Mouse (Mus musculus) left cerebral cortex, adult 2 months (tissue): Measurements from ENCODE around the gene Msh5. TPM values are rescaled to one million over a fixed set of nuclear protein-coding genes. Genes with fewer than 3 reads are reported as not detected.
"Not testable (repeated sequence)": the region's sequence is repeated elsewhere in the genome, so short reads cannot be mapped to it uniquely, and the experiment has no call there.

Source experiments
- DNase-seq, 2 experiments: peaks; one replicate each; pipeline ENCODE4 v3.0.0; 2021 to 2022; ENCODE audit warnings: low spot score in 2 of 2, mixed read lengths in 1 of 2; ENCODE audit errors: extremely low spot score in 1 of 2
- H3K27ac ChIP-seq: fragments of 200-600 bp; 2 replicates; pipeline ENCODE4 v1.8.1; 2022
- H3K4me3 ChIP-seq: fragments of 200-600 bp; 2 replicates; pipeline ENCODE4 v1.8.1; 2022
- CTCF ChIP-seq: fragments of 200-600 bp; IDR thresholded peaks from 2 replicates; pipeline ENCODE4 v1.8.1; 2022; ENCODE audit warnings: antibody characterized with exemption, mild to moderate bottlenecking, moderate library complexity
- intact Hi-C: fragments of 180-260 bp; cut with DNase I; formaldehyde crosslinking; loops from one replicate; pipeline ENCODE4 v1.15.1; 2025
- total RNA-seq, 2 experiments: library from RNA; stranded (reverse); gene quantifications; 2 replicates each; pipeline ENCODE4 v1.2.3; 2021

The Msh5 gene
- total RNA-seq, 2 experiments from 2014 or later: 0.27 to 0.56 TPM

- DNase-seq: no peak
- Histone ChIP-seq H3K27ac (no peak overlapping the region), H3K4me3 (no peak overlapping the region)
- TF ChIP-seq CTCF: no peak
- intact Hi-C loops: no loop called here
These were observed 7.2 kb downstream of the Msh5 start for GRCm38 (mm10) chr17:35039121-35039873.

DNA sequence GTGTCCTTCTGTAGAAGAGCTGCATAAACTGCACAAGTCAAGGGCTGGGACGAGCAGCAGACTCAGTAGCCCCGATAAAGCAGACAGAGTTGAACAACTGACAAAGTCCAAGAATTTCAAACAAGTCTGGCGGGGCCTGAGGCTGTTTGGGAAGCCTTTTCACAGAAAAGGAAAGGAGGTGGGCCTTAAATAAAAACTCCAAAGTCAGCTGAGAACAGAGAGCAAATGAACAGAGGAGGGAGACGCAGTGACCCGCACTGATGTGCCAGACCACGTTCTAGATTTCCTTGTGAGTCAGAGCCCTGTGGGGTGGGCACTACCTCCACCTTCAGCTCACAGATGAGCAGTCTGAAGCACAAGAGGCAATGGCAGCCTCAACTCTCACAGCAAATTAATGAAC, 11.6 kb downstream of the Msh5 start:
- no peak for TF ChIP-seq CTCF
- H3K27ac ChIP-seq: no peak overlapping the region
- no peak overlapping the region for H3K4me3 ChIP-seq
- no peak for DNase-seq
- intact Hi-C loops: no loop called here

DNA sequence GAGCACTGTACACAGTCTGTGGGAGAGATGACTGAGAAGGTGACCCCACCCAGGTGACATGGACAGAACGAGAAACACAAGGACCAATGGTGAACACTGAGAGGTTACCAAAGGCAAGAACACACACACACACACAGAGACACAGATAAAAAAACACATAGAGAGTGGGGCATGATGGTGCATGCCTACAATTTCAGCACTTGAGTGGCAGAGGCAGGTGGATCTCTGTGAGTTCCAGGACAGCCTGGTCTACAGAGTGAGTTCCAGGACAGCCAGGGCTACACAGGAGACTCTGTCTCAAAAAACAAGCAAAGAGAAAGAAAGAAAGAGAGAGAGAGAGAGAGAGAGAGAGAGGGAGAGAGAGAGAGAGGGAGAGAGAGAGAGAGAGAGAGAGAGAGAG, 12.8 kb downstream of the Msh5 start:
- H3K4me3 ChIP-seq, H3K27ac ChIP-seq, intact Hi-C loops, DNase-seq: not testable (repeated sequence)

DNA sequence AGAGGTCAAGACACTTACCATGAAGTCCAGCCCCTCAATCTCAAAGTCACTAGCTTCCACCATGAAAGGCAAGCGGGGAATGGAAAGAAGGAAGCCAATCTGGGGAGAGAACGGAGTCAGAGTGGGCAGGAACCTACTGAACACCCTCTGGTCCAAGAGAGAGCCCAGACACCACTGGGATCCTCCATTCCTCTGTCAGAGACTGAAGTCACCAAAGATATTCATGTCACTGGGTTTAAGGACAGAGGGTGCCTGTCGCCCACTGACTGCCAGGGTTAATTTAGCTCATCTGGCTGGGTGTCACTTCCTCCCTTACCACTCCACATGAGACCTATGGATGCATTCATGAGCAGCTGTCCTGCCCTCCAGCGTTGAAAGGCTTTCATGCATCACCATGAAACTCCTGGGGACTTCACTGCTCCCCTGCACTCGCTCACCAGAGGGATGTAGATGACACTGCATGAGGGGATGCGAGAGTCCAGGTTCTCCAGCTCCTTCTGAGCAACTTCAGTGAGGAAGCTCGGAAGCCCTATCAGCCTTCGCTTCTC, 14.1 kb downstream of the Msh5 start:
- Histone ChIP-seq H3K27ac (no peak overlapping the region), H3K4me3 (no peak overlapping the region)
- no peak for DNase-seq
- TF ChIP-seq CTCF: no peak
- intact Hi-C loops: no loop called here

DNA sequence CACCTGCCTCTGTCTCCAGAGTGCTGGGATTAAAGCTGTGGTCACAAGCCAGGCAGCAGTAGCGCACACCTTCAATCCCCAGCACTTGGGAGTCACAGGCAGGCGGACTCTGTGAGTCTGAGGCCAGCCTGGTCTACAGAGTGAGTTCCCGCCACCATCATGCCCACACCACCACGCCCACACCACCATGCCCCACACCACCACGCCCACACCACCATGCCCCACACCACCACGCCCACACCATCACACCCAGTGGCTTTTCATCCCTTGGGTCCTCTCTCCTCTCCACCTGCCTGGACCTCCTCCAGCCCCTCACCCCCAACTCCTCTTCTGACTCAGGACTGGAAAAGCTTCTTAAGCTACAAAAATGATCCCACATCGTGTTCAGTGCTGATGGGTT, 14.7 kb downstream of the Msh5 start:
- DNase-seq: no peak
- Histone ChIP-seq H3K4me3 (no peak overlapping the region), H3K27ac (no peak overlapping the region)
- TF ChIP-seq CTCF: no peak
- intact Hi-C loops: no loop called here

DNA sequence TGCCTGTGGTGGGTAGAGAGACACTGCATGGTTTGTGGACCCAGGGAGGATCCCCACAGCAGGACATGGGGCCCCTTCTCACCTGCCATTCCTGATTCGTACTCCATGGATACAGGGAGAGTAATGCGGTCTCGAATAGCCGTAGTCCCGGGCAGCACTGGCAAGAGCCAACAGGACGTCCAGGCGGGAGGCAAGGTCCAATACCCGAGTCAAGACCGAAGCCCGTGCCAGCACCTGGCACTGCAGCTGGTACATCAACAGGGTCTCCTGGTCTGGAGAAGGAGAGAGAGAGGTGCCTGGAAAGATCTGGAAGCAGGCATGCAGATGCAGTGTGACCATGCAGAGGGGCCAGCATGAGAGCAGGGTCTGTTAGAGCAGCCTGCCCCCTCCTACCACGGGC, 15.3 kb downstream of the Msh5 start:
- no peak overlapping the region for H3K27ac ChIP-seq
- DNase-seq: no peak
- H3K4me3 ChIP-seq: no peak overlapping the region
- intact Hi-C loops: no loop called here
- TF ChIP-seq CTCF: no peak

GRCm38 (mm10) chr17:35029691-35030532, 16.6 kb downstream of the Msh5 start:
- no peak overlapping the region for H3K27ac ChIP-seq
- peak; percentile 51 for TF ChIP-seq CTCF
- H3K4me3 ChIP-seq: no peak overlapping the region
- no peak for DNase-seq
- intact Hi-C loops: loop anchor here (10.0 kb wide), 1 partner anchor 205 kb away; the partner anchor contains the start of genes Atp6v1g2 and Nfkbil1

DNA sequence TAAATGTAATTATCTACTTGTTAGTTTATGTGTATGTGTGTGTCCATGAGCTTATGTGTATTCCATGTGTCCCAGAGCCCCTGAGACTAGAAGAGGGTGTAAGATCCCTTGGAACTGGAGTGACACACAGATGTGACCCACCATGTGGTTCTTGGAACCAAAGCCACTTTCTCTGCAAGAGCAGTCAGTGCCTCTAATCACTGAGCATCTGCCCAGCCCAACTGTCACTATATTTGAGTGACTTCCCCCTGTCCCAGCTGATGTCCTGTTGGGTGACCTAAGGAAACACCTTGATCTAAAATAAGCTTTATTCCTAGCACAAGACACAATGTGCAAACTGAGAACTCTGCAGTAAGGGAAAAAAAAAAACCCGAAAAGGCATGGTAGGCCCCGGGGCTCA, 18.2 kb downstream of the Msh5 start:
- H3K27ac ChIP-seq: no peak overlapping the region
- H3K4me3 ChIP-seq: no peak overlapping the region
- no peak for TF ChIP-seq CTCF
- no peak for DNase-seq
- intact Hi-C loops: loop anchor here (10.0 kb wide), 1 partner anchor 206 kb away; the partner anchor contains the start of genes Atp6v1g2 and Nfkbil1

DNA sequence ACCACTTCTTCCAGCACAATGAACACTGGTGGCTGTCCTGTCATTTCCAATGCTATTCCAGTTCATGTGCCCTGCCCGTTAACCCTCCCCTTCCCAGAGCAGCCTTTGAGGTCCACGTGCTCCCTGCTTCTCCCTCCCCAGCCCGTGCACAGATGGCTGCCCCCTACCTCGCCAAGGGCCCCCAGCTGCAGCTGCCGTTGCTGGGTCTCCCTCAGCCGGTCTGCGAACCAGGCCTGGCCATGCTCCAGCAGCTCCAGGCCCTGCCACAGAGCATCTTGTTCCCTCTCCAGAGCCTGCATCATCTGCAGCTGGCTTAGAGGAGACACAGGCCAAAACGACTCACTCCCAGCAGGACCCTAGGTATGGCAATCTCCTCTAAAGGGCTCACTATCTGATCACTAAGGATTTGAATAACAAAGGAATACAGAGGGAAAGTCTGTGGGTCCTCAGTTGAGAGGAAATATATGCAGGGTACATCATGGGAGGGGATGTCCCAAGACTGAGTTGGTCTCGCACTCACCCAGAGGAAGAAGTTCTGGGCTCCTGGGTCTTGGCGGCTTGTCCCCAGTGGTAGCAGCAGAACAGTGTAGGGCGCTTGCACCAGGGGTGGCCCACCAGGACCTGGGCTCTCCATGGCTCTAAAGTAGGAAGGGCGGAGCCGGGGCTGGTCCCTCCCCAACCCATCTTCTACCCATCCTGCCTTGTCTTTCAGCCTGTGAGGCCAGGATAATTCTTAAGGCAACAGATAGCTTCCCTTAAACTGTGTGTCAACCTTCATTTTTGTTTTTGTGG, 19.1 kb downstream of the Msh5 start, which contains the start of gene Sapcd1:
Sapcd1 (minus strand) TSS at position 740 of the 792 bp plus-strand sequence.
- H3K27ac ChIP-seq: no peak within 1 kb of the TSS

GRCm38 (mm10) chr17:35026206-35026605, 20.3 kb downstream of the Msh5 start:
- intact Hi-C loops: loop anchor here (10.0 kb wide), 1 partner anchor 209 kb away; the partner anchor contains the start of genes Atp6v1g2 and Nfkbil1
- H3K4me3 ChIP-seq: no peak overlapping the region
- no peak for DNase-seq
- no peak for TF ChIP-seq CTCF
- H3K27ac ChIP-seq: no peak overlapping the region

More for the DNA sequence above, 19.1 kb downstream of the Msh5 start, which contains the start of gene Sapcd1:
- peak in 1 of 2 experiments; percentile 36 for DNase-seq
- no peak for TF ChIP-seq CTCF
- intact Hi-C loops: loop anchor here (10.0 kb wide), 1 partner anchor 207 kb away; the partner anchor contains the start of genes Atp6v1g2 and Nfkbil1
- H3K4me3 ChIP-seq: no peak within 1 kb of the TSS
